Mouse (Mus musculus) MEL (cell line): ENCODE results near the gene Arl6ip5. TPM values are rescaled to one million over a fixed set of nuclear protein-coding genes. Genes with fewer than 3 reads are reported as not detected.
"Not testable (repeated sequence)": the region's sequence is repeated elsewhere in the genome, so short reads cannot be mapped to it uniquely, and the experiment has no call there.

Source experiments
- DNase-seq: peaks from one replicate; pipeline ENCODE4 v3.0.0; 2011; ENCODE audit warnings: low read depth, low spot score
- H3K27ac ChIP-seq: 2 replicates; pipeline ENCODE4 v1.5.1; 2012; ENCODE audit warnings: low read depth, mild to moderate bottlenecking, control low read depth, low read length, moderate library complexity; ENCODE audit not compliant: control insufficient read depth
- H3K27me3 ChIP-seq, 2 experiments: fragments of 150-350 bp in 1 of 2; sonication (generic) in 1 of 2; 2 replicates each; pipeline ENCODE4 v1.6.1; 2012; ENCODE audit warnings: low read length in 2 of 2, mild to moderate bottlenecking in 2 of 2, improper control_type of control experiment in 1 of 2, moderate library complexity in 1 of 2; ENCODE audit not compliant: insufficient read depth in 2 of 2, control insufficient read depth in 1 of 2
- H3K36me3 ChIP-seq, 2 experiments: 2 replicates each; pipeline ENCODE4 v1.6.1; 2012 to 2014; ENCODE audit warnings: low read length in 2 of 2, improper control_type of control experiment in 1 of 2, inconsistent platforms in 1 of 2, mild to moderate bottlenecking in 1 of 2; ENCODE audit not compliant: insufficient read depth in 2 of 2, control insufficient read depth in 1 of 2
- H3K4me1 ChIP-seq, 2 experiments: fragments of 150-350 bp in 1 of 2; sonication (generic) in 1 of 2; 2 replicates each; pipeline ENCODE4 v1.6.1; 2012; ENCODE audit warnings: low read length in 2 of 2, improper control_type of control experiment in 1 of 2, mild to moderate bottlenecking in 1 of 2; ENCODE audit not compliant: insufficient read depth in 2 of 2, control insufficient read depth in 1 of 2
- H3K4me3 ChIP-seq, 2 experiments: fragments of 150-350 bp in 1 of 2; sonication (generic) in 1 of 2; 2 replicates each; pipeline ENCODE4 v1.5.1; 2012; ENCODE audit warnings: low read depth in 2 of 2, low read length in 2 of 2, mild to moderate bottlenecking in 2 of 2, moderate library complexity in 2 of 2, control low read depth in 1 of 2, improper control_type of control experiment in 1 of 2; ENCODE audit not compliant: control insufficient read depth in 1 of 2, insufficient read depth in 1 of 2
- H3K79me2 ChIP-seq: 2 replicates; pipeline ENCODE4 v1.6.1; 2012; ENCODE audit warnings: mild to moderate bottlenecking, low read length, moderate library complexity; ENCODE audit not compliant: control insufficient read depth, poor library complexity, insufficient read depth
- H3K9ac ChIP-seq: 2 replicates; pipeline ENCODE4 v1.6.1; 2012; ENCODE audit warnings: low read depth, mild to moderate bottlenecking, control low read depth, low read length, moderate library complexity; ENCODE audit not compliant: control insufficient read depth, poor library complexity, severe bottlenecking
- H3K9me3 ChIP-seq: fragments of 150-350 bp; sonication (generic); replicated peaks from 2 replicates; pipeline ENCODE4 v1.6.1; 2012; ENCODE audit warnings: mild to moderate bottlenecking, low read length, improper control_type of control experiment, moderate library complexity; ENCODE audit not compliant: insufficient read depth
- BHLHE40 ChIP-seq: IDR thresholded peaks from 2 replicates; pipeline ENCODE4 v1.6.1; 2012; ENCODE audit warnings: low read depth, mild to moderate bottlenecking, inconsistent platforms, low read length, improper control_type of control experiment, borderline replicate concordance
- CHD1 ChIP-seq: IDR thresholded peaks from 2 replicates; pipeline ENCODE4 v1.6.1; 2012; ENCODE audit warnings: low read depth, mild to moderate bottlenecking, inconsistent platforms, low read length, improper control_type of control experiment
- E2F4 ChIP-seq: IDR thresholded peaks from 2 replicates; pipeline ENCODE4 v1.6.1; 2011; ENCODE audit warnings: low read depth, low read length, improper control_type of control experiment, borderline replicate concordance
- ELF1 ChIP-seq: IDR thresholded peaks from 2 replicates; pipeline ENCODE4 v1.6.1; 2014; ENCODE audit warnings: low read depth, mild to moderate bottlenecking, inconsistent platforms, low read length, improper control_type of control experiment, moderate library complexity
- EP300 ChIP-seq, 2 experiments: IDR thresholded peaks; 2 replicates each; pipeline ENCODE4 v1.6.1; 2011; ENCODE audit warnings: improper control_type of control experiment in 2 of 2, low read length in 2 of 2, low read depth in 1 of 2, mild to moderate bottlenecking in 1 of 2
- ETS1 ChIP-seq: IDR thresholded peaks from 2 replicates; pipeline ENCODE4 v1.6.1; 2012; ENCODE audit warnings: low read depth, mild to moderate bottlenecking, inconsistent platforms, low read length, improper control_type of control experiment, moderate library complexity
- MAZ ChIP-seq: IDR thresholded peaks from 2 replicates; pipeline ENCODE4 v1.6.1; 2012; ENCODE audit warnings: low read depth, mild to moderate bottlenecking, inconsistent platforms, low read length, improper control_type of control experiment
- MXI1 ChIP-seq: IDR thresholded peaks from 2 replicates; pipeline ENCODE4 v1.6.1; 2011; ENCODE audit warnings: mild to moderate bottlenecking, low read depth, low read length, improper control_type of control experiment
- MYB ChIP-seq: IDR thresholded peaks from 2 replicates; pipeline ENCODE4 v1.6.1; 2011; ENCODE audit warnings: mild to moderate bottlenecking, low read depth, low read length, improper control_type of control experiment
- NELFE ChIP-seq: IDR thresholded peaks from 2 replicates; pipeline ENCODE4 v1.6.1; 2011; ENCODE audit warnings: low read depth, low read length, improper control_type of control experiment
- POLR2A ChIP-seq, 2 experiments: IDR thresholded peaks; 2 replicates each; pipeline ENCODE4 v1.6.1; 2011 to 2012; ENCODE audit warnings: low read length in 2 of 2, mild to moderate bottlenecking in 2 of 2, control low read depth in 1 of 2, improper control_type of control experiment in 1 of 2, low read depth in 1 of 2, moderate library complexity in 1 of 2; ENCODE audit not compliant: control insufficient read depth in 1 of 2, insufficient read depth in 1 of 2, poor library complexity in 1 of 2
- RCOR1 ChIP-seq: IDR thresholded peaks from 2 replicates; pipeline ENCODE4 v1.6.1; 2012; ENCODE audit warnings: low read depth, mild to moderate bottlenecking, inconsistent platforms, low read length, improper control_type of control experiment
- SIN3A ChIP-seq: IDR thresholded peaks from 2 replicates; pipeline ENCODE4 v1.6.1; 2012; ENCODE audit warnings: low read length, improper control_type of control experiment, inconsistent platforms
- TAL1 ChIP-seq: IDR thresholded peaks from 2 replicates; pipeline ENCODE4 v1.6.1; 2012; ENCODE audit warnings: mild to moderate bottlenecking, inconsistent platforms, low read length, moderate library complexity, mixed read lengths
- TBP ChIP-seq: IDR thresholded peaks from 2 replicates; pipeline ENCODE4 v1.8.0; 2011; ENCODE audit warnings: low read depth, low read length, improper control_type of control experiment
- UBTF ChIP-seq: IDR thresholded peaks from 2 replicates; pipeline ENCODE4 v1.6.1; 2012; ENCODE audit warnings: low read depth, mild to moderate bottlenecking, inconsistent platforms, low read length, improper control_type of control experiment, moderate library complexity, borderline replicate concordance; ENCODE audit not compliant: insufficient read depth
- ZC3H11A ChIP-seq: IDR thresholded peaks from 2 replicates; pipeline ENCODE4 v1.6.1; 2012; ENCODE audit warnings: low read depth, mild to moderate bottlenecking, inconsistent platforms, low read length, improper control_type of control experiment
- ZNF384 ChIP-seq: IDR thresholded peaks from 2 replicates; pipeline ENCODE4 v1.6.1; 2012; ENCODE audit warnings: low read depth, mild to moderate bottlenecking, inconsistent platforms, low read length, improper control_type of control experiment
- polyA plus RNA-seq, 2 experiments: library from polyadenylated mRNA; stranded (reverse) in 1 of 2; unstranded in 1 of 2; fragments of >175 nt in 1 of 2; fragments of >200 nt in 1 of 2; gene quantifications; 2 replicates each; pipeline versions ENCODE4 v1.2.1 to v1.2.4; 2012; ENCODE audit warnings: low replicate concordance in 2 of 2, low read depth in 1 of 2; ENCODE audit not compliant: insufficient read length in 2 of 2, insufficient read depth in 1 of 2, missing spikeins in 1 of 2
- total RNA-seq: library from RNA; depleted of rRNA; stranded (reverse); fragments of 300-350 nt; gene quantifications from 2 replicates; pipeline ENCODE4 v1.2.3, GENCODE M21; 2012

Arl6ip5 gene
- total and polyA plus RNA-seq, 3 experiments, result 39.4 to 113 TPM; not detected in 1

DNA sequence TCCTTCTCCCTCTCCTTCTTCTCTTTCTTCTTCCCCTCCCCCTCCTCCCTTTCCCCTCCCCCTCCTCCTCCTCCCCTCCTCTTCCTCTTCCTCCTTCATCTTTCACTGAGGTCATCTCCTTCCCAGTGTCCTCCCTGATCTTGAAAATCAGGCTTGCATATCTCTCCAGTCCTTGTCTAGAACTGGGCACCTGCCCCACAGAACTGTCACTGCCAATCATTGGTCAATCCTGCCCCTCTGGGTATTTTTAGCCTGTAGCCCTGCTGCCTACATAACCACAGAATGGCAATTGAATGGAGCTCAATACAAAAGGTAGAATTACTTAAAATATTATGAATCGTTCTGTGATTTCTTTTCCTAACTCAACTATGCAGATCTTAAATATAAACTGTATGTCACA is 48.0 kb downstream of the Arl6ip5 start:
- Histone ChIP-seq H3K4me3 (no peak overlapping the region), H3K9ac (no peak overlapping the region), H3K9me3 (no peaks in the 10 kb centered on the region), H3K4me1 (no peaks in the 10 kb centered on the region), H3K27ac (no peak overlapping the region), H3K79me2 (no peaks in the 10 kb centered on the region), H3K27me3 (peaks cover 1 to 3% of the 10 kb centered on the region in 2 experiments; a peak in 2 of 4 replicates), H3K36me3 (no peaks in the 10 kb centered on the region; a peak in 1 of 4 replicates)
- no peak for TF ChIP-seq MXI1
- TF ChIP-seq MYB, result no peak
- no peak for TF ChIP-seq RCOR1
- TF ChIP-seq UBTF, result no peak
- TF ChIP-seq SIN3A, result no peak
- no peak for TF ChIP-seq ZNF384
- TF ChIP-seq E2F4, result no peak
- TF ChIP-seq MAZ, result no peak
- no peak for TF ChIP-seq ETS1
- TF ChIP-seq NELFE, result no peak
- no peak for TF ChIP-seq EP300 (IDR thresholded peaks at IDR 0.05; ENCODE audit: low read depth in 1 of 2, low read length in 2 of 2)
- TF ChIP-seq TAL1, result no peak
- TF ChIP-seq POLR2A (IDR thresholded peaks at IDR 0.05; ENCODE audit: control insufficient read depth in 1 of 2, insufficient read depth in 1 of 2, low read depth in 1 of 2, low read length in 2 of 2, poor library complexity in 1 of 2), result no peak
- TF ChIP-seq CHD1, result no peak
- TF ChIP-seq ZC3H11A, result no peak
- TF ChIP-seq ELF1, result no peak
- TF ChIP-seq BHLHE40, result no peak
- no peak for TF ChIP-seq TBP
- DNase-seq, result no peak

DNA sequence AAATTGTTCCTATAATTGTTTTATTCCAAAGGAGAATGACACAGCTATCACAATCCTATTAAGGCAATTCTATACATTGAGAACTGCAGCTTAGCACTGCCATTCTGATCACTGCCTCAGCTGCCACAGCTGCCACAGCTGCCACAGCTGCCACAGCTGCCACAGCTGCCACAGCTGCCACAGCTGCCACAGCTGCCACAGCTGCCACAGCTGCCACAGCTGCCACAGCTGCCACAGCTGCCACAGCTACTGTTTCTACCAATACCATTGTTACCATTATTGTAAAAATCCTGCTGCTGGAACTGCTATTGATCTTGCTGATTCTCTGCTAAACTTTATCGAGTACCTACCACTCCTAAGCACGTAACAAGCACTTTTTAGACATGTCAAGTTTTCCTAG is 49.4 kb downstream of the Arl6ip5 start:
- not testable (repeated sequence) for H3K27ac ChIP-seq, H3K4me1 ChIP-seq, H3K79me2 ChIP-seq, H3K4me3 ChIP-seq, H3K27me3 ChIP-seq, H3K36me3 ChIP-seq, H3K9me3 ChIP-seq, DNase-seq, H3K9ac ChIP-seq
